18 mouse cellular contexts compared by ENCODE assay signal in genomic region chr17:76535772-76536171, GRCm38 (mm10).
DNase-seq lines count a peak whose midpoint lies in the region; ATAC-seq and TF ChIP-seq lines count a peak whose summit lies in the region.
"Had no signal": no experiment of that assay in that cellular context is flagged by ENCODE, and none has a peak within 500 bp of the region (broad histone marks: within the 10 kb centered on the region; RNA-seq: fewer than 3 reads in every experiment).

No protein-coding gene starts in this region.

- H3K9me3 ChIP-seq in intestine, embryonic 15.5 days: no peaks in the 10 kb centered on the region
- H3K9me3 ChIP-seq in intestine, postnatal 0 days (ENCODE audit: control insufficient read depth): no peaks in the 10 kb centered on the region
- H3K9me3 ChIP-seq in heart, embryonic 12.5 days (replicated peaks): no peaks in the 10 kb centered on the region
- H3K9me3 ChIP-seq: embryonic facial prominence, embryonic 10.5 days; embryonic facial prominence, embryonic 12.5 days; forebrain, embryonic 13.5 days; forebrain, embryonic 15.5 days had no signal

- TF ChIP-seq CTCF in intestine, postnatal 0 days (IDR thresholded peaks at IDR 0.05; ENCODE audit: low read depth): no peak

- H3K4me3 ChIP-seq in intestine, embryonic 15.5 days (replicated peaks): no peak overlapping the region
- H3K4me3 ChIP-seq in intestine, postnatal 0 days (ENCODE audit: low read depth, low read length): no peak overlapping the region
- no peak overlapping the region for H3K4me3 ChIP-seq in heart, embryonic 12.5 days
- H3K4me3 ChIP-seq: embryonic facial prominence, embryonic 10.5 days; embryonic facial prominence, embryonic 12.5 days; forebrain, embryonic 13.5 days; forebrain, embryonic 15.5 days had no signal

- H3K4me2 ChIP-seq in intestine, embryonic 15.5 days (replicated peaks): no peak overlapping the region
- no peak overlapping the region for H3K4me2 ChIP-seq in intestine, postnatal 0 days (replicated peaks; ENCODE audit: low read depth)
- H3K4me2 ChIP-seq in heart, embryonic 12.5 days: no peak overlapping the region
- H3K4me2 ChIP-seq: embryonic facial prominence, embryonic 12.5 days; forebrain, embryonic 13.5 days; forebrain, embryonic 15.5 days had no signal

- DNase-seq in spleen, postnatal 36 days (ENCODE audit: low spot score in 2 of 2): no peak
- DNase-seq in left cerebral cortex, adult 9 months (ENCODE audit: low spot score in 2 of 2): no peak
- DNase-seq: adrenal gland, adult 8-10 months; adrenal gland, postnatal 14 days; adrenal gland, postnatal 36 days; cerebellum, adult 11-12 months; cerebellum, adult 2 months; cerebellum, adult 9-10 months; cerebellum, postnatal 10 days; cerebellum, postnatal 25 days; forebrain, postnatal 0 days had no signal

- H3K4me1 ChIP-seq in intestine, embryonic 15.5 days (replicated peaks): no peaks in the 10 kb centered on the region
- no peaks in the 10 kb centered on the region for H3K4me1 ChIP-seq in intestine, postnatal 0 days (replicated peaks; ENCODE audit: control insufficient read depth, insufficient read depth, low read length)
- H3K4me1 ChIP-seq in heart, embryonic 12.5 days (replicated peaks): no peaks in the 10 kb centered on the region
- H3K4me1 ChIP-seq: embryonic facial prominence, embryonic 10.5 days; embryonic facial prominence, embryonic 12.5 days; forebrain, embryonic 13.5 days; forebrain, embryonic 15.5 days had no signal

- ATAC-seq in intestine, embryonic 15.5 days: peak; percentile 94
- ATAC-seq in intestine, postnatal 0 days: peak; percentile 83
- no peak for ATAC-seq in heart, embryonic 12.5 days (ENCODE audit: insufficient number of reproducible peaks, low FRiP score)
- ATAC-seq: forebrain, embryonic 13.5 days; forebrain, embryonic 15.5 days; forebrain, postnatal 0 days had no signal

- no peak overlapping the region for H3K27ac ChIP-seq in intestine, embryonic 15.5 days
- H3K27ac ChIP-seq in intestine, postnatal 0 days (ENCODE audit: low read depth, low read length): no peak overlapping the region
- no peak overlapping the region for H3K27ac ChIP-seq in heart, embryonic 12.5 days (ENCODE audit: poor library complexity, severe bottlenecking)
- H3K27ac ChIP-seq: embryonic facial prominence, embryonic 10.5 days; embryonic facial prominence, embryonic 12.5 days; forebrain, embryonic 13.5 days; forebrain, embryonic 15.5 days had no signal

- no peak overlapping the region for H3K9ac ChIP-seq in intestine, embryonic 15.5 days
- no peak overlapping the region for H3K9ac ChIP-seq in intestine, postnatal 0 days (ENCODE audit: low read depth, low read length)
- no peak overlapping the region for H3K9ac ChIP-seq in heart, embryonic 12.5 days
- H3K9ac ChIP-seq: embryonic facial prominence, embryonic 12.5 days; forebrain, embryonic 13.5 days; forebrain, embryonic 15.5 days; forebrain, postnatal 0 days had no signal

- H3K27me3 ChIP-seq in intestine, embryonic 15.5 days (replicated peaks): no peaks in the 10 kb centered on the region; the same call in none of the 2 replicates
- H3K27me3 ChIP-seq in intestine, postnatal 0 days (replicated peaks; ENCODE audit: control insufficient read depth, insufficient read depth, low read length): peaks cover 27% of the 10 kb centered on the region
- H3K27me3 ChIP-seq in heart, embryonic 12.5 days (replicated peaks): no peaks in the 10 kb centered on the region
- H3K27me3 ChIP-seq: embryonic facial prominence, embryonic 12.5 days; forebrain, embryonic 13.5 days; forebrain, embryonic 15.5 days had no signal

- no peaks in the 10 kb centered on the region for H3K36me3 ChIP-seq in intestine, embryonic 15.5 days
- H3K36me3 ChIP-seq in intestine, postnatal 0 days (ENCODE audit: control insufficient read depth, insufficient read depth): no peaks in the 10 kb centered on the region
- H3K36me3 ChIP-seq in heart, embryonic 12.5 days: no peaks in the 10 kb centered on the region
- H3K36me3 ChIP-seq: embryonic facial prominence, embryonic 10.5 days; embryonic facial prominence, embryonic 12.5 days; forebrain, embryonic 15.5 days had no signal
